Mouse (Mus musculus): Measurements from ENCODE around the gene Nfkbib. TPM values are rescaled to one million over a fixed set of nuclear protein-coding genes. Genes with fewer than 3 reads are reported as not detected.

The Nfkbib gene
- total RNA-seq, 2 experiments from 2014 or later, result 34.2 to 37.7 TPM

DNA sequence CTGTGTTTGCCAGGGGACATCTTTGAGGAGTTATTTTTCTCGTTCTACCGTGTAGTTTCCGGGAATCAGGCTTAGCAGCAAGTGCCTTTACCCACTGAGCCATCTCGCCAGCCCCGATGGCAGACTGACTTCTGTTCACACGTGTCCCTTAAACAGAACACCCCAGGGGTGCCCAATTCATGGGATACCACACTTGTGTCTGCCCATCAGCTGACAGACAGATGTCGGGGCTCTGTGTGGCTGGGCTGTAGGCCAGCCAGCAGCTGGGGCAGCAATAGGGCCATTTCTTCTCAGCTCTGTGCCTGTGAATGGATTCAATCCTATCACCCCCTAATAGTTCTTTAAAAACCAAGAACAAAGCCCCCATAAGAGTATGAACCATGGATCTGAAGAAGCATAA is 7.8 kb upstream of the Nfkbib start:
- intact Hi-C loops (cut with DNase I), result no loop called here

DNA sequence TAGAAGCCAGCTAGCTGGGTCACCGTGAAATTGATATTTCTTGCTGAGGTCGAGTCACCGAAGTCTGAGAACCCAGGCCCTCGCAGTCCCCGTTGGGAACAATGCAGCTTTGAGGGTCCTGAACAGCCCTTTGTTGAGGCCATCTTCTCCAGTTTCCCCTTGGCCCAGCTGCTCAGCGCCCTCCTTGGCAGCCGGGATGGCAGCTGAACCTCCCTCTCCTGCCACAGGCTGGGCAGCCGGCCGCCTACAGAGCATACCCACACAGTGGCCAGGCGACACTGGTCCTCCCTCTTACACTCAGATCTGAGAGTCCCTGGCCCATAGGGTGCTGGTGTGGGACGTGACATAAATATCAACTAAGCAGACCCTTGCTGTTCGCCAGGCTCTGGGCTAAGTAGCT is 6.9 kb upstream of the Nfkbib start:
- peak; percentile 34 to 41 for DNase-seq (ENCODE audit: low spot score in 2 of 2)
- intact Hi-C loops (cut with DNase I), result no loop called here

More for the DNA sequence above, 7.8 kb upstream of the Nfkbib start:
- no peak for DNase-seq (ENCODE audit: low spot score in 2 of 2)

DNA sequence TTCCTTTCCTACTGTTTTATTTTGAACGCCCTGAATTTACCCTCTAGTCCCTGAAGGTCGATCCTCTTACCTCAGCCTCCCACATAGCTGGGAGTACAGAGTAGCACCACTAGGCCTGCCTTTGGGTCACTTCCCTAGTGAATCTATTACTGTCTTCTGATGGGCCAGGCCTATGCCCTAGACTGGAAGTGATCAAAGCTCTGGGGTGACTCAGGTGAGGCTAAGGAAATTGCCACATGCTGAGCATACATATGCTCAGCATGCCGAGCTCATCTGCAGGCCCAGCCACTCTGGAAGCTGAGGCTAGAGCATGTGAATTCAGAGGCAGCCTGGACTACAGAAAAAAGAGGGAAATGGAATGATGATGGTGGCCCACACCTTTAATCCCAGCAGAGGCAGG is 5.9 kb upstream of the Nfkbib start:
- intact Hi-C loops (cut with DNase I), result no loop called here
- no peak for DNase-seq (ENCODE audit: low spot score in 2 of 2)

DNA sequence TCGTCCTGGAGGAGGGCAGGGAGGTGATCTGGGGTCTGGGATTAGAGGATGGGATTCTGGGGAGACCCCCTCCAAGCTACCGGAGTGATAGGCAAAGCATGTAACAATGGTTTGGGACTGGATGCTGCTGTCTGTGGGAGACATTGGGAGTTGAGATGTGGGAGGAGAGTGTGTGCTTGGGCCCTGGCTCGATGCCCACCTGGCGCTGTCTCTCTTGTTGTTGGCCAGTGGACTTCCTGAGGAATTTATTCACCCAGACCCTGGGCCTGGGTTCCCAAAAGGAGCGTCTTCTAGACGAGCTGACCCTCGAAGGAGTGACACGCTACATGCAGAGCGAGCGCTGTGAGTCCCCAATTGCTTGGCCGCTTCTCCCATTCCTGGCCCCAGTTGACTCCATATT is 4.6 kb upstream of the Nfkbib start:
- intact Hi-C loops (cut with DNase I), result no loop called here

GRCm38 (mm10) chr7:28770309-28770708 is 3.0 kb upstream of the Nfkbib start:
- DNase-seq (ENCODE audit: low spot score in 2 of 2), result no peak
- intact Hi-C loops (cut with DNase I), result no loop called here

More for the DNA sequence above, 4.6 kb upstream of the Nfkbib start:
- no peak for DNase-seq (ENCODE audit: low spot score in 2 of 2)

DNA sequence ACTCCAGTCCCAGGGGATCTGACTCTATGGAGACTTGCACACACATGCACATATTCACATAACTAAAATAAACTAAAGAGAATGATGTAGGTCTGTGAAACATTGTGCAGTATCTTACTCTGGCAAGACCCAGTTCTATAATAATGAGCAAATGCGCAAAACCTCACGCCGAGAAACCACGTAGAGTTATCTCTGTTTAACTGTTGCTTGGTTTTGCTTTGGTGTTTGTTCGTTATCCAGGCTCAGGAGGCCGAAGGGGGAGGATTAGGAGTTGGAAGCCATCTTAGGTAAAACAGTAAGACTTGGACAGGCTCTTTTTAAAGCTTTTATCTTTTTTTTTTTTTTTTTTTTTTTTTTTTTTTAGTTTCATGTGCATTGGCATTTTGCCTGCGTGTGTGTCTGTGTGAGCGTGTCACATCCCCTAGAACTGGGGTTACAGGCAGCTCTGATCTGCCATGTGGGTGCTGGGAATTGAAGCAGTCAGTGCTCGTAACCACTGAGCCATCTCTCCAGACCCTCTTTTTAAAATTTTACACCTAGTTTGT is 2.2 kb upstream of the Nfkbib start:
- DNase-seq (ENCODE audit: low spot score in 2 of 2), result no peak
- intact Hi-C loops (cut with DNase I), result no loop called here

DNA sequence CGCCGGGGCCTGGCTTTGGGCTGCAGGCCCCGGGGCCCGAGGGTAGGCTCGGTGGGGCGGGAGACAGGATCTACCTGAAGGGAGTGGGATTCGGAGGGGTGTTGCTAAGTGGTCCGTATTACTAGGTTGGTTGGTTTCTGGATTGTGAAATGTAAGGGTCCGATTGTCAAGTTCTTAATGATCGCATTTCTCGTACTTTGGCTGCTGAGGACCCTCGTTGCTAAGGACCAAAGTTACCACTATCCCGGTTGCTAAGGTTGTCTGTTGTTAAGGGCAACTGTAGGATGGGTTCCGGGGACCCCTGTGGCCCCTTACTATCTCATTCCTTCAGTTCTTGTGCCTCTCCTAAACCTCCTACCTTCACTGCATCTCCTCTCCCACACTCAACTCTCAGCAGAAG is 402 bp downstream of the Nfkbib start:
- intact Hi-C loops (cut with DNase I), result loop anchor here (1.0 kb wide), 1 partner anchor 215 kb away; the partner anchor contains the start of gene Map4k1
- DNase-seq (ENCODE audit: low spot score in 2 of 2), result no peak

- DNase-seq (ENCODE audit: low spot score in 2 of 2), result peak; percentile 98 to 100
- intact Hi-C loops (cut with DNase I), result loop anchor here (1.0 kb wide), 1 partner anchor 216 kb away; the partner anchor contains the start of gene Map4k1
Measured at GRCm38 (mm10) chr7:28766173-28766879, 986 bp downstream of the Nfkbib start, which contains the start of gene Sirt2. TSS of gene Sirt2 (plus strand) at chr7:28766735.

GRCm38 (mm10) chr7:28765211-28765610 is 2.1 kb downstream of the Nfkbib start:
- intact Hi-C loops (cut with DNase I), result no loop called here
- no peak for DNase-seq (ENCODE audit: low spot score in 2 of 2)

- DNase-seq (ENCODE audit: low spot score in 2 of 2), result no peak
- intact Hi-C loops (cut with DNase I), result loop anchor here (2.0 kb wide), 1 partner anchor 19 kb away; no protein-coding TSS in a partner anchor
Measured at GRCm38 (mm10) chr7:28761907-28762306, 5.4 kb downstream of the Nfkbib start.

DNA sequence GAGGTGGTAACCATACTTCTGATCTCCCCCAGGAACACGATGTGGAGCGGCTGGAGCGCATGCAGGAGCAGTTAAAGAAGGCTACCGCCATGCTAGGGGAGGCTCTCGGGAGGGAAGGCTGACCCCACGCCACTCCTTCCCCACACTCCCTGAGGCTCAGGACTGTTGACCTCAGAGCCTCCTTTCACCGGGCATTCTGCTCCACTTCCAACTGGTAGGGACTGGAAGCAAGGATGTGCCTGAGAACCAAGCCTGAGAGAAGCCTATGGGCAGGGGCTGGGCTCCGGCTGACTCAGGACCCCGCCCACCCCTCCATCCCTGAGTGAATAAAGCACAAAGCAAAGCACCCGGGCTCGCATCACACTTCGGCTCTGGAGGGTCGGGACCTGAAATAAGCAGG is 8.7 kb downstream of the Nfkbib start:
- no peak for DNase-seq (ENCODE audit: low spot score in 2 of 2)
- intact Hi-C loops (cut with DNase I), result no loop called here

DNA sequence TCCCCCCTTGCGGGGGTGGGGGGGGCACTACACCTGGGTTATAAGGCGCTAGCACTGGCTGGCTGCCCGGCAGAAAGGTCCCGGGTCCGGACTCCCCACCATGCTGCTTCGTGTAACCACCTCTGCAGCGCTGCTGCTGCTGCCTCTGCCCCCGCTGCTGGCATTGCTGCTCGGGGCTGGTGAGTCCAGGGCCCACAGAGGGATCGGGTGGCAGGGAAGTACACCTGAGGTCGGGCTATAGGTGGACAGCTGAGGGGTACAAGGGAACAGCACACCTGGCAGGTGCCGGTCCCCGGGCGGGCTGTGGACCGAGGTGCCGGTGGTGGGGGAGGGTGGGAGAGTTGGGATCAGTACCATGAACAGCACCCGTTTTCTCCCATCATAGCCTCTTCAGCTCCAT is 11.2 kb downstream of the Nfkbib start, which contains the start of gene Ccer2:
Gene Ccer2 (plus strand): TSS at position 96 of the 400 bp plus-strand sequence.
- intact Hi-C loops (cut with DNase I), result no loop called here
- DNase-seq (ENCODE audit: low spot score in 2 of 2), result no peak

GRCm38 (mm10) chr7:28749935-28750334 is 17.4 kb downstream of the Nfkbib start:
- intact Hi-C loops (cut with DNase I), result no loop called here
- DNase-seq (ENCODE audit: low spot score in 2 of 2), result no peak

DNA sequence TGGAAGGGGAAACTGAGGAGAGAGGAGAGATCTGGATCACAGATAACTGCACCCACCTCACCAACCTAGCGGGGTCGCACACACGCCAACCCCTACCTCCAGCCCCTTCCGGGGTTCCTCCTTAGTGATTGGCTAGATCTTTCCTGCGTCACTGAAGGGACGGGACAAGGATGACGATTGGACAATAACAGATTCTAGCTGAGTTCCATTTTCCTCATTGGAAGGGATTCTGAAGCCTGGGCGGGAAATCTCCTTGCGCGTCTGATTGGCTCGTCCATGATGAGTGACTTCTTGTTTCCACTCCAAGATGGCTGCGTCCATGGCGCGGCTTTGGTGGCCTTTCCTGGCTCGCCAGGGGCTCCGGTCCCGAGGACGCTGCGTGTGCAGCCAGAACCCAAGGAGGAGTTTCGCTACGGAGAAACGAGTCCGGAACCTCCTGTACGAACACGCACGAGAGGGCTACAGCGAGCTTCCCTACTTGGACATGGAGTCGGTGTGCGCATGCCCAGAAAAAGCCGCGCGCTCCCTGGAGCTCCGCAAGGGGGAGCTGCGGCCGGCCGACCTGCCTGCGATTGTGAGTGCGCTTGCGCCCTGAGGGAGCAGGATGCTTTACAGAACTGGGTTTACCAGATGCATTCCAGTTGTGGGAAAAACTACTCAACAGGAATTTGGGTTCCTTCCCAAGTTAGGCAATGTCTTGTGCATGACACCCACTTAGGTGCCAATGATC is 25.4 kb downstream of the Nfkbib start, which contains the start of the genes Mrps12 and Sars2:
Gene Mrps12 (minus strand): TSS at position 112 of the 730 bp plus-strand sequence.
Gene Sars2 (plus strand): TSS at position 284 of the 730 bp plus-strand sequence.
- peak; percentile 98 to 99 for DNase-seq (ENCODE audit: low spot score in 2 of 2)
- intact Hi-C loops (cut with DNase I), result loop anchor here (2.0 kb wide), 1 partner anchor 21 kb away; no protein-coding TSS in a partner anchor

- DNase-seq (ENCODE audit: low spot score in 2 of 2), result no peak
Measured at GRCm38 (mm10) chr7:28741368-28741708, 26.0 kb downstream of the Nfkbib start.

DNA sequence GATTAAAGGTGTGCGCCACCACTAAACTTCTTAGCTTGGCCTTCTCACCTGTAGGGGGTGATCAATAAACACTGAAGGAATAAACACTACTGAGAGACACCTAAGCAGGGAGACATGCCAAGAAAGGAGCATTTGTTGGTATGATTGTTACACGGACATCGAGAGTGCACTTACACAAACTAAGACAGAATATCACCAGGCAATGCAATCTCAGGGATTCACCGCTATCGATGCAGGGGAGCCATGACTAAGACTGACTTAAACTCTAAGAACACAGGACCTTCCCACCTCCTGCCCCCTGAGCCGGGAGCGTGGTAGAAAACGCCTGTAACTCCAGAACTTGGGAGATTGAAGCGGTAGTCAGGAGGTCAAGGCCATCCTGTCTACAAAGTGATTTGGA is 26.4 kb downstream of the Nfkbib start:
- intact Hi-C loops (cut with DNase I), result no loop called here
- no peak for DNase-seq (ENCODE audit: low spot score in 2 of 2)

More at GRCm38 (mm10) chr7:28741368-28741708, 26.0 kb downstream of the Nfkbib start:
- intact Hi-C loops (cut with DNase I), result no loop called here

GRCm38 (mm10) chr7:28739829-28740228 is 27.5 kb downstream of the Nfkbib start:
- intact Hi-C loops (cut with DNase I), result no loop called here
- DNase-seq (ENCODE audit: low spot score in 2 of 2), result no peak

- intact Hi-C loops (cut with DNase I), result no loop called here
- DNase-seq (ENCODE audit: low spot score in 2 of 2), result no peak
Measured at GRCm38 (mm10) chr7:28735701-28736100, 31.6 kb downstream of the Nfkbib start.

DNA sequence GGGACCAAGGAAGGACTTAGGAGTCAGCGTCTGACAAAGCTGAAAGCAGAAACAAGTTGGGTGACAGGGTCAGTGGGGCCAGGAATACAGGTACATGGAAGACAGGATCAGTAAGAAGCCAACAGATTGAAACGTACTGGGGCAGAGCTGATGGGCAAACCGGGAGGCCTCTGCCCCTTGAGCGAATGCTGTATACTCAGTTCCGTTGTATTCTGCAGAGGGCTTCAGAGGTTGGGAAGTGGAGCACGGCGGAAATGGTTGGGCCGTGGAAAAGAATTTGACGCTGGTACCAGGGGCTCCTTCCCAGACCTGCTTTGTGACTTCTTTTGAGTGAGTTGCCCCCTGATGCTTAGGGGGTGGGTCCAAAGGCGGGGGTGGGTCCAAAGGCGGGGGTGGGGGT is 34.1 kb downstream of the Nfkbib start:
- DNase-seq (ENCODE audit: low spot score in 2 of 2), result no peak
- intact Hi-C loops (cut with DNase I), result no loop called here
